Mouse (Mus musculus): ENCODE measurements around the gene Prkg2.

GRCm38 (mm10) chr5:98978316-98978715, 58.8 kb downstream of the Prkg2 start:
- TF ChIP-seq EP300 (IDR thresholded peaks at IDR 0.05; ENCODE audit: low read depth), result no peak
- TF ChIP-seq CTCF (IDR thresholded peaks at IDR 0.05; ENCODE audit: low read depth), result no peak

Measured in liver, embryonic 14.5 days (tissue).